Mouse (Mus musculus) neural tube, embryonic 13.5 days (tissue): ENCODE measurements at regions not wholly inside any gene's neighbourhood (a gene's known extent, or its start where the extent isn't known, plus 50 kb on each side); places are given as distances from the start of the nearest gene placed in this dataset.
A peak's percentile ranks its signal among the peaks of the same experiment; 100 is the strongest.

Experiments used
- ATAC-seq: fragments of 200-750 bp; cut with Nextera tagmentation; 2 replicates; pipeline ENCODE4 v1.8.0; 2017; ENCODE audit warnings: low read depth, mild to moderate bottlenecking, moderate TSS enrichment, moderate library complexity
- H3K27ac ChIP-seq: fragments of 300-500 bp; sonication (generic); replicated peaks from 2 replicates; pipeline ENCODE4 v1.5.1; 2015; ENCODE audit warnings: moderate library complexity, mild to moderate bottlenecking, inconsistent platforms
- H3K27me3 ChIP-seq: fragments of 300-500 bp; sonication (generic); 2 replicates; pipeline ENCODE4 v1.6.1; 2015; ENCODE audit warnings: mild to moderate bottlenecking, inconsistent platforms
- H3K36me3 ChIP-seq: fragments of 300-500 bp; sonication (generic); 2 replicates; pipeline ENCODE4 v1.6.1; 2015; ENCODE audit warnings: mild to moderate bottlenecking, inconsistent platforms
- H3K4me1 ChIP-seq: fragments of 300-500 bp; sonication (generic); replicated peaks from 2 replicates; pipeline ENCODE4 v1.6.1; 2015; ENCODE audit warnings: inconsistent platforms
- H3K4me2 ChIP-seq: fragments of 300-500 bp; sonication (generic); 2 replicates; pipeline ENCODE4 v1.6.1; 2015; ENCODE audit warnings: inconsistent platforms, mild to moderate bottlenecking, moderate library complexity
- H3K4me3 ChIP-seq: fragments of 300-500 bp; sonication (generic); 2 replicates; pipeline ENCODE4 v1.5.1; 2015; ENCODE audit warnings: mild to moderate bottlenecking, inconsistent platforms
- H3K9ac ChIP-seq: fragments of 300-500 bp; sonication (generic); 2 replicates; pipeline ENCODE4 v1.6.1; 2015; ENCODE audit warnings: moderate library complexity, mild to moderate bottlenecking, inconsistent platforms
- H3K9me3 ChIP-seq: fragments of 300-500 bp; sonication (generic); 2 replicates; pipeline ENCODE4 v1.6.1; 2016; ENCODE audit warnings: inconsistent platforms
- WGBS: fragments of 180-500 bp; shearing (Covaris S2); methylation state at CpG from one replicate; pipeline ENCODE4 v1.1.7; 2015; 5-methylcytosine and 5-hydroxymethylcytosine counted together

GRCm38 (mm10) chr4:26273754-26274153 is 72.9 kb downstream of the Manea start:
- no peak overlapping the region for H3K9ac ChIP-seq
- H3K36me3 ChIP-seq: no peaks in the 10 kb centered on the region
- H3K27me3 ChIP-seq: no peaks in the 10 kb centered on the region
- H3K4me1 ChIP-seq: peaks cover 8% of the 10 kb centered on the region
- H3K27ac ChIP-seq: no peak overlapping the region
- no peak overlapping the region for H3K4me3 ChIP-seq
- ATAC-seq: no peak
- H3K9me3 ChIP-seq: no peaks in the 10 kb centered on the region
- H3K4me2 ChIP-seq: no peak overlapping the region

- H3K4me1 ChIP-seq: no peaks in the 10 kb centered on the region
- H3K4me3 ChIP-seq: no peak overlapping the region
- no peaks in the 10 kb centered on the region for H3K27me3 ChIP-seq
- no peaks in the 10 kb centered on the region for H3K9me3 ChIP-seq
- no peak overlapping the region for H3K9ac ChIP-seq
- H3K36me3 ChIP-seq: no peaks in the 10 kb centered on the region
- 92% methylated on average over 1 of the region's 1 CpGs for WGBS
- H3K4me2 ChIP-seq: no peak overlapping the region
- no peak for ATAC-seq
- H3K27ac ChIP-seq: no peak overlapping the region
Observed at GRCm38 (mm10) chr4:26259230-26260029, 87.3 kb downstream of the Manea start.

GRCm38 (mm10) chr4:26255889-26256288 is 90.8 kb downstream of the Manea start:
- 35% methylated on average over 3 of the region's 3 CpGs for WGBS
- ATAC-seq: no peak; the same call in 1 of the 2 replicates

GRCm38 (mm10) chr4:26247925-26248856 is 98.5 kb downstream of the Manea start:
- WGBS: 69% methylated on average over 13 of the region's 13 CpGs
- H3K9me3 ChIP-seq: no peaks in the 10 kb centered on the region
- peak; percentile 76; the same call in 1 of the 2 replicates for ATAC-seq

More at GRCm38 (mm10) chr4:26255889-26256288, 90.8 kb downstream of the Manea start:
- Histone ChIP-seq H3K4me1 (no peaks in the 10 kb centered on the region), H3K9ac (no peak overlapping the region), H3K4me3 (no peak overlapping the region), H3K36me3 (no peaks in the 10 kb centered on the region), H3K4me2 (no peak overlapping the region), H3K27ac (no peak overlapping the region), H3K27me3 (no peaks in the 10 kb centered on the region), H3K9me3 (no peaks in the 10 kb centered on the region)

GRCm38 (mm10) chr4:26223267-26223666 is 123.4 kb downstream of the Manea start:
- Histone ChIP-seq H3K36me3 (no peaks in the 10 kb centered on the region), H3K27ac (no peak overlapping the region), H3K9me3 (no peaks in the 10 kb centered on the region), H3K4me3 (no peak overlapping the region), H3K4me2 (no peak overlapping the region), H3K27me3 (no peaks in the 10 kb centered on the region), H3K4me1 (no peaks in the 10 kb centered on the region), H3K9ac (no peak overlapping the region)
- ATAC-seq: no peak
- WGBS: 89% methylated on average over 1 of the region's 1 CpGs

More at GRCm38 (mm10) chr4:26247925-26248856, 98.5 kb downstream of the Manea start:
- no peak overlapping the region for H3K9ac ChIP-seq
- no peaks in the 10 kb centered on the region for H3K27me3 ChIP-seq
- no peak overlapping the region for H3K4me2 ChIP-seq
- H3K4me1 ChIP-seq: no peaks in the 10 kb centered on the region
- H3K36me3 ChIP-seq: no peaks in the 10 kb centered on the region
- no peak overlapping the region for H3K4me3 ChIP-seq
- no peak overlapping the region for H3K27ac ChIP-seq
